Mouse (Mus musculus) embryonic facial prominence, embryonic 11.5 days (tissue): ENCODE measurements around the gene Fer. TPM values are rescaled to one million over a fixed set of nuclear protein-coding genes. Genes with fewer than 3 reads are reported as not detected.

Source experiments
- ATAC-seq: fragments of 200-750 bp; cut with Nextera tagmentation; replicated peaks from 2 replicates; pipeline ENCODE4 v1.8.0; 2017; ENCODE audit warnings: low read depth; ENCODE audit not compliant: insufficient number of reproducible peaks, low FRiP score, low TSS enrichment
- DNase-seq: peaks from one replicate; pipeline ENCODE4 v3.0.0-alpha.2; 2015; ENCODE audit warnings: low spot score
- H3K27ac ChIP-seq: fragments of 300-500 bp; sonication (generic); replicated peaks from 2 replicates; pipeline ENCODE4 v1.5.1; 2014; ENCODE audit warnings: mild to moderate bottlenecking, low read depth, low read length, control low read depth
- H3K27me3 ChIP-seq: fragments of 300-500 bp; sonication (generic); 2 replicates; pipeline ENCODE4 v1.6.1; 2014; ENCODE audit warnings: mild to moderate bottlenecking, low read length, moderate library complexity, mixed read lengths; ENCODE audit not compliant: control insufficient read depth, insufficient read depth
- H3K36me3 ChIP-seq: fragments of 300-500 bp; sonication (generic); replicated peaks from 2 replicates; pipeline ENCODE4 v1.6.1; 2014; ENCODE audit warnings: low read depth, mild to moderate bottlenecking, low read length, moderate library complexity, mixed read lengths; ENCODE audit not compliant: control insufficient read depth, insufficient read depth
- H3K4me1 ChIP-seq: fragments of 300-500 bp; sonication (generic); 2 replicates; pipeline ENCODE4 v1.6.1; 2014; ENCODE audit warnings: low read length, mixed read lengths; ENCODE audit not compliant: control insufficient read depth, insufficient read depth
- H3K4me2 ChIP-seq: fragments of 300-500 bp; sonication (generic); 2 replicates; pipeline ENCODE4 v1.6.1; 2014; ENCODE audit warnings: low read depth, mild to moderate bottlenecking, control low read depth, low read length, moderate library complexity
- H3K4me3 ChIP-seq: fragments of 300-500 bp; sonication (generic); 2 replicates; pipeline ENCODE4 v1.5.1; 2014; ENCODE audit warnings: low read depth, low read length, control low read depth
- H3K9ac ChIP-seq: fragments of 300-500 bp; sonication (generic); replicated peaks from 2 replicates; pipeline ENCODE4 v1.6.1; 2014; ENCODE audit warnings: mild to moderate bottlenecking, control low read depth, low read length
- H3K9me3 ChIP-seq: fragments of 300-500 bp; sonication (generic); replicated peaks from 2 replicates; pipeline ENCODE4 v1.6.1; 2016; ENCODE audit warnings: mild to moderate bottlenecking, low read length, inconsistent platforms, mixed read lengths; ENCODE audit not compliant: control insufficient read depth
- WGBS: fragments of 180-500 bp; shearing (Covaris S2); extraction: QIAGEN DNeasy Blood & Tissue Kit; methylation state at CpG from one replicate; pipeline ENCODE4 v1.1.7; 2014; 5-methylcytosine and 5-hydroxymethylcytosine counted together
- polyA plus RNA-seq: library from polyadenylated mRNA; unstranded; fragments of >200 nt; fragmentation: Nextera tagmentation; extraction: Ambion mirVana; gene quantifications from 2 replicates; pipeline ENCODE4 v1.2.1, GENCODE M21; 2014

Fer gene
- polyA plus RNA-seq, 1 experiment from 2014 or later: 34.6 TPM

DNA sequence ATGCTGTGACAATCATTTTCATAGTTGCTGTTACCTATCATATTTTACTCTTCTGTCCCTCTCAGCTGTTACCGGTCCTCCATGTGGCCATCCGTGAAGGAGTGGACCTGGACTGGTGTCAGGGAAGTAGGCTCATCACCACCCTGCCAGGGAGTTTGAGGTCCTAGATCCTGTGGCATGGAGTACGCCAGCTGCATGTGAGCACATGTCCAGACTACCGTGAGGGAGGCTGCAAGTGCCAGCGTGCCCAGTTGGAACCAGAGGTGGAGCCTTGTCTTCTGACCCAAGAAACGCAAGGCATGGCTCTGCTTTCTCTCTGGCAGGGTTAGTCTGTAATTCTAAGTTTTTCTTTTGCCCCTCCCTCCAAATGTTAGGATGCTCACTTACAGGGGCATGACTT lies 155.4 kb downstream of the Fer start:
- ATAC-seq: no peak
- WGBS: 91% methylated on average over 6 of the region's 6 CpGs
- Histone ChIP-seq H3K27me3 (no peaks in the 10 kb centered on the region), H3K36me3 (no peaks in the 10 kb centered on the region), H3K27ac (no peak overlapping the region), H3K4me3 (no peak overlapping the region), H3K4me1 (no peaks in the 10 kb centered on the region), H3K9me3 (no peaks in the 10 kb centered on the region), H3K4me2 (no peak overlapping the region), H3K9ac (no peak overlapping the region)
- DNase-seq: no peak

DNA sequence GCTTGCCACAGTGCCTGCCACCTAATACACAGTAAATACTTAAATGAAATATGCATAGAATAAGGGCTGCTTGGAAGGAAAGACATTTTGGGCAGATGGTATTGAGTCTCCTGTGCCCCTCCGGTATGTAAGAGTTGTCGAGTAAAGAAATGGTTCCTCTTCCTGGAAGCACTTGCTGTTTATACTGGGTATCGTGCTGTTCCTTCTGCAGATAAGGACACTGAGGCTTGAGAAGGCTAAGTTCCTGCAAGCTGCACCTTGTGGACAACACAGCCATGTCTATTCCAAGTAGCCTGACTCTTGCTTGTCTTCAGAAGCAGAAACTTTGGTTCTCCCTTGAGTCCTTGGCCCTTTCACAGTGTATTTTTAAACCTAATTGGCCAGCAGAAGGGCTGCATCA lies 156.0 kb downstream of the Fer start:
- Histone ChIP-seq H3K27ac (no peak overlapping the region), H3K9me3 (no peaks in the 10 kb centered on the region), H3K27me3 (no peaks in the 10 kb centered on the region), H3K36me3 (no peaks in the 10 kb centered on the region), H3K4me1 (no peaks in the 10 kb centered on the region), H3K4me3 (no peak overlapping the region), H3K9ac (no peak overlapping the region), H3K4me2 (no peak overlapping the region)
- ATAC-seq (no peak), DNase-seq (no peak)
- WGBS: 87% methylated on average over 3 of the region's 3 CpGs

DNA sequence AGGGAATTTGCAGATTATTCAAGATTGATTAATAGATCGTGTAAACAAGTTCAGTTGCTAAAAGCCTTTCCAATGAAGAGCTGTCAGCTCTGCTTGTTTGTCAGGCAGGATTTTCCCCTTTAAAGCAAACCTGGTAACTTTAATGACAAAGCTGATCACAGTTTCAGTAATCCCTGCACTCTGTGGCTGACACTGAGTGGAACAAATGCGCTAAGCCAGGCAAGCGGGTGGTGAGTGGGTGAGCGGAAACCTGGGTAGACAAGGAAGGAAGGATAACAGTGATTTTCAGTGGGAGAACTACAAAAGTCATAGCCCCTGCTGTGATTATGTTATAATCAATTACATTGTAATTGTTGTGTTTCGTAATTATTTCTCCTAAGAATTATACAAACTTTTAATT lies 156.8 kb downstream of the Fer start:
- Histone ChIP-seq H3K27ac (no peak overlapping the region), H3K4me3 (no peak overlapping the region), H3K4me2 (no peak overlapping the region), H3K9ac (no peak overlapping the region), H3K9me3 (no peaks in the 10 kb centered on the region), H3K36me3 (no peaks in the 10 kb centered on the region), H3K4me1 (no peaks in the 10 kb centered on the region), H3K27me3 (no peaks in the 10 kb centered on the region)
- ATAC-seq: no peak
- DNase-seq: no peak
- WGBS: 76% methylated on average over 5 of the region's 5 CpGs

DNA sequence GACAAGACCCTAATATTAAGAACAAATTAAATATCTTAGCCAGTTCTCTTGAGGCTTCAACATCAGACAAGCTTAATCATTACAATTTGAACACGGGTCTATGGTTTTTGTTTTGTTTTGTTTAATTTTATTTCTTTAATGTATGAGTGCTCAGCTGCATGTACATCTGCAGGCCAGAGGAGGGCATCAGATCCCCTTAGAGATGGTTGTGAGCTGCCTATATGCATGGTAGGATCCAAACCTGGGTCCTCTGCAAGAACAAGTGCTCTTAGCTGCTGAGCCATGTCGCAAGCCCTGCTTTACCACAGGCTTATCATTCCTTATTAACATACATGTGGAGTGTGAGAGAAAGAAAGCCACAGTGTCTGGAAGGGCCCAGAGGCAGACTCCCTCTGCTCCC lies 163.6 kb downstream of the Fer start:
- Histone ChIP-seq H3K27ac (no peak overlapping the region), H3K27me3 (no peaks in the 10 kb centered on the region), H3K36me3 (no peaks in the 10 kb centered on the region), H3K4me2 (no peak overlapping the region), H3K9ac (no peak overlapping the region), H3K9me3 (no peaks in the 10 kb centered on the region), H3K4me1 (no peaks in the 10 kb centered on the region), H3K4me3 (no peak overlapping the region)
- no peak for DNase-seq
- ATAC-seq: no peak
- WGBS: 73% methylated on average over 2 of the region's 2 CpGs

DNA sequence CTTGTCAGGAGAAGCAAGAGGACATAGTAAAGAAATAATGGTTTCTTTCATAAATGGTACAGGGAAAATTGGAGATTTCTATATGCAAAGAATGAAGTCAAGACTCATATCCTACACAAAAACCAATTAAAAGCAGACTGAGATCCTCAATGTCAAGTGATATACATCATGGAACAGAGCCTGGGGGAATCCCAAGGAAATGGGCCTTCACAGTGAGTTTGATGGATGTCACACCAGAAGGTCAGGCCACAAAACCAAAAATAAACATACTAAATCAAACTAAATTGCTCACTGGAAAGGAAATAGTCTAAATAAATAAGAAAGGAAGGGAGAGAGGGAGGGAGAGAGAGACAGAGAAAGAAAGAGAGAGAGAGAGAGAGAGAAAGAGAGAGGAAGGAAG lies 178.9 kb downstream of the Fer start:
- Histone ChIP-seq H3K36me3 (no peaks in the 10 kb centered on the region; the same call in 1 of the 2 replicates), H3K4me2 (no peak overlapping the region)
- ATAC-seq: no peak

DNA sequence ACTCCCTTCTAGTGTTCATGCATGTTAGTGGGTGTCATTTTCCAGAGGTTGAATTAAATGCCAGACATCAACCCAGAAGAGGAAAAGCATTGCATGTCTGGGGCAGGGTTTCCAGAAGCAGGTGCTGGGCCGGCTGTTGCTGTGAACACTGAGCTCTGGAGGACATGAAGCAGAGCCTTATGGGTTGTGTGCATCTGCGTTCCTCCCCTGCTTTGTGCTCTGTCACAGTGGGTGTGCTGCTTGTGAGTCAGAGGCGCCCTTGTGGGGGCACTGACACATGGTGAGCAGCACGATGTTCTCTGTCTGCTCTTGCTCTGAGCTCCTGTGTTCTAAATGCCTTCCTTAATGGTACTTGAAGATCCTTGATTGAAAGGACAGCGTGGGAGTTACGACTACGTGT lies 182.5 kb downstream of the Fer start:
- DNase-seq (no peak), ATAC-seq (no peak)
- Histone ChIP-seq H3K27me3 (no peaks in the 10 kb centered on the region), H3K27ac (no peak overlapping the region), H3K4me3 (no peak overlapping the region), H3K9ac (no peak overlapping the region), H3K4me1 (no peaks in the 10 kb centered on the region), H3K9me3 (no peaks in the 10 kb centered on the region), H3K4me2 (no peak overlapping the region), H3K36me3 (no peaks in the 10 kb centered on the region)
- WGBS: 63% methylated on average over 7 of the region's 7 CpGs

More for the DNA sequence above, 178.9 kb downstream of the Fer start:
- H3K4me3 ChIP-seq: no peak overlapping the region
- H3K27me3 ChIP-seq: no peaks in the 10 kb centered on the region
- no peak for DNase-seq
- H3K27ac ChIP-seq: no peak overlapping the region
- H3K9me3 ChIP-seq: no peaks in the 10 kb centered on the region
- no peak overlapping the region for H3K9ac ChIP-seq
- no peaks in the 10 kb centered on the region for H3K4me1 ChIP-seq

DNA sequence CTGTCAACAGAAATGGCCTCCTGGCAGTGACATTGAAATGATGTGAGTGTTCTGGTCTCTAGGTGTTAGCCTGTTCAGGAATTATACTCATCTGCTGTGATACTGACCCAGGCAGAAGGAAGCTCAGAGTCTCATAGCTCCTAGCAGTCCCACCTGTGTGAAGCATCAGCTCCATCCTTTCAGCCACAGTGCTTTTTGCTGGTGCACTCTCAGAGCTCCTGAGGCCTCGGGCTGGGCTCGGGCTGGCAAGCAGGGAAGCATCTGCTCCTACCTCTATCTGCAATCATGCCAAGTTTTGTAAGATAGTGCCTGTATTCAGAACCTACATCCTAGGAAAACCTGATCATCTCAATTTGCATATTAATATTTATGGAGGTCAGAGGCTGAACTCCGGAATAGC lies 183.7 kb downstream of the Fer start:
- H3K27ac ChIP-seq: no peak overlapping the region
- no peaks in the 10 kb centered on the region for H3K4me1 ChIP-seq
- DNase-seq: no peak
- no peak overlapping the region for H3K4me3 ChIP-seq
- no peaks in the 10 kb centered on the region for H3K9me3 ChIP-seq
- 90% methylated on average over 3 of the region's 3 CpGs for WGBS
- H3K4me2 ChIP-seq: no peak overlapping the region
- no peak for ATAC-seq
- H3K9ac ChIP-seq: no peak overlapping the region
- H3K27me3 ChIP-seq: no peaks in the 10 kb centered on the region
- no peaks in the 10 kb centered on the region for H3K36me3 ChIP-seq

DNA sequence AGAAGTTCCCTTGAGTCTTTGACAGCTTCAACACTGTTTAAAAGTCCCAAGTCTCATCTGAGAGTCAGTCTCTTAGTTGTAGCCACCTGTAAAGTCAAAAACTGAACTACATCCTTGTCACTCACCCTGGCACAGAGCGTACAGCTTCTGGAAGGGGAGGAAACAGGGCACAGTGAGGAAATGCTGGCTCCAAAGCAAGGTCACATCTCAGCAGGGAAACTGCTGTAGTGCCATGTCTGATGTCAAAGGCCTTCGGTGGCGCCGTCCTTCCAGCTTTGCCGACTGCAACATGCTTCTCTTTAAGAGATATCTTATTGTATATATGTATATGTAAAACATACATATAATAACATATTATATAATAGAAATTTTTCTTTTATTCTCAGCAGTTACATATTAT lies 188.0 kb downstream of the Fer start:
- Histone ChIP-seq H3K4me1 (no peaks in the 10 kb centered on the region), H3K27ac (no peak overlapping the region), H3K4me2 (no peak overlapping the region), H3K9me3 (no peaks in the 10 kb centered on the region), H3K4me3 (no peak overlapping the region), H3K9ac (no peak overlapping the region), H3K27me3 (no peaks in the 10 kb centered on the region), H3K36me3 (no peaks in the 10 kb centered on the region)
- WGBS: 89% methylated on average over 5 of the region's 5 CpGs
- DNase-seq (no peak), ATAC-seq (no peak)

DNA sequence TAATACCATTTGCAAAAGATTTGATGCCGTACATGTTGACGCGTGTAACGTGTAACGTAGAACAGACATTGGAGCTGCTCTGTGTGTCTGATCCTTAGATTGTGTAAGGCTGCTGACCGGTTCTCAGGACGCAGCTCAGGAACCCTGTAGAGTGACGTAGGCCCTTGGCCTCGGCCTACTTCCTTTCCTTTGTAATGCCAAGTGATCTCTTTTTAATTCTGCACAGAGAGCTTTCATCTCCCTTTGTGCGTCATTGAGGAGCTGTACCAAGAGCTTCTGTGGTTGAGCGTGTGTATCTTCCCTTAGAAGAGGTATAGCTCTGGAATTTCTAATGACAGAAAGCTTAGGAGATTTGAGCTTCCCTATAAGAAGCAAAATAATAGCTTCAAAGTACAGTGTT lies 190.8 kb downstream of the Fer start:
- no peak overlapping the region for H3K4me2 ChIP-seq
- no peak overlapping the region for H3K4me3 ChIP-seq
- DNase-seq (no peak), ATAC-seq (no peak)
- H3K36me3 ChIP-seq: no peaks in the 10 kb centered on the region
- no peak overlapping the region for H3K9ac ChIP-seq
- H3K27ac ChIP-seq: no peak overlapping the region
- 92% methylated on average over 11 of the region's 11 CpGs for WGBS
- H3K4me1 ChIP-seq: no peaks in the 10 kb centered on the region
- H3K27me3 ChIP-seq: no peaks in the 10 kb centered on the region
- H3K9me3 ChIP-seq: no peaks in the 10 kb centered on the region
